Mouse (Mus musculus): ENCODE measurements around the gene Cd276. TPM values are rescaled to one million over a fixed set of nuclear protein-coding genes. Genes with fewer than 3 reads are reported as not detected.

Cd276 gene
- polyA plus RNA-seq, 2 experiments = 0.87 to 1.2 TPM

DNA sequence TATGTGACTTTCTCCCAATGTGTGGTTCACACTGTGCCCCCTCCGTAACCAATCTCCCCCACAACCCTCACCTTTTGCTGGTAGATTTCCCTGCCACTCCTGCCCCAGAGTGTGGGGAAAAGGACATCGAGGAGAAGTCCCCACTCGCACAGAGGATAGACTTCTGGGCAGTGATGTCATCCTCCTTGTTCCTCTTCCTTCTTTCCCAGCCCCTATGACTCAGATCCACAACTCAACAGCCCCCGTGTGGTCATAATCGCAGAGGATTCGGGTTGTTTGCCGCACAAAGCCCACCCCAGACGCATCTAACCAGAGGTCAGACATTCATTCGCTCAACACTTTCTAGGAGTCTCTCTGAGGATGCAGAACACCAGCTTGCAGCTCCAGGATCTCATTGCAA is 3.2 kb downstream of the Cd276 start:
- WGBS (ENCODE audit: insufficient replicate concordance) = 26% methylated on average over 9 of the region's 9 CpGs
- Histone ChIP-seq H3K4me3 (ENCODE audit: insufficient read depth in 1 of 2, low read depth in 2 of 2, low read length in 2 of 2) (no peak overlapping the region), H3K4me1 (replicated peaks; ENCODE audit: control insufficient read depth in 2 of 2, insufficient read depth in 2 of 2, low read length in 1 of 2) (peaks cover 0 to 16% of the 10 kb centered on the region in 2 experiments; a peak in 2 of 4 replicates), H3K36me3 (replicated peaks; ENCODE audit: control insufficient read depth, insufficient read depth, low read depth) (no peaks in the 10 kb centered on the region), H3K9ac (replicated peaks) (no peak overlapping the region), H3K9me3 (ENCODE audit: control insufficient read depth, low read length) (no peaks in the 10 kb centered on the region), H3K27me3 (ENCODE audit: control insufficient read depth, insufficient read depth, low read length) (peaks cover 37% of the 10 kb centered on the region), H3K4me2 (ENCODE audit: low read depth) (no peak overlapping the region), H3K27ac (no peak overlapping the region)
- ATAC-seq (ENCODE audit: insufficient read depth) = no peak
- DNase-seq (ENCODE audit: low read depth in 3 of 3, low spot score in 3 of 3) = no peak
- TF ChIP-seq EP300 (IDR thresholded peaks at IDR 0.05; ENCODE audit: low read depth) (no peak), CTCF (IDR thresholded peaks at IDR 0.05; ENCODE audit: low read depth) (no peak)

- DNase-seq (ENCODE audit: low read depth in 3 of 3, low spot score in 3 of 3) (no peak), ATAC-seq (ENCODE audit: insufficient read depth) (no peak)
- Histone ChIP-seq H3K4me1 (replicated peaks; ENCODE audit: control insufficient read depth in 2 of 2, insufficient read depth in 2 of 2, low read length in 1 of 2) (peaks cover 0 to 10% of the 10 kb centered on the region in 2 experiments; a peak in 2 of 4 replicates), H3K4me3 (ENCODE audit: insufficient read depth in 1 of 2, low read depth in 2 of 2, low read length in 2 of 2) (no peak overlapping the region), H3K9me3 (ENCODE audit: control insufficient read depth, low read length) (no peaks in the 10 kb centered on the region), H3K9ac (replicated peaks) (no peak overlapping the region), H3K27ac (no peak overlapping the region), H3K27me3 (ENCODE audit: control insufficient read depth, insufficient read depth, low read length) (peaks cover 30% of the 10 kb centered on the region), H3K36me3 (replicated peaks; ENCODE audit: control insufficient read depth, insufficient read depth, low read depth) (no peaks in the 10 kb centered on the region), H3K4me2 (ENCODE audit: low read depth) (no peak overlapping the region)
- 74% methylated on average over 6 of the region's 6 CpGs for WGBS (ENCODE audit: insufficient replicate concordance)
- TF ChIP-seq CTCF (IDR thresholded peaks at IDR 0.05; ENCODE audit: low read depth) (no peak), EP300 (IDR thresholded peaks at IDR 0.05; ENCODE audit: low read depth) (no peak)
Measured at GRCm38 (mm10) chr9:58550928-58551327, 4.3 kb downstream of the Cd276 start.

GRCm38 (mm10) chr9:58549694-58550093 is 5.5 kb downstream of the Cd276 start:
- H3K27me3 ChIP-seq (ENCODE audit: control insufficient read depth, insufficient read depth, low read length) = peaks cover 18% of the 10 kb centered on the region
- 65% methylated on average over 3 of the region's 3 CpGs for WGBS (ENCODE audit: insufficient replicate concordance)
- no peak overlapping the region for H3K4me2 ChIP-seq (ENCODE audit: low read depth)
- TF ChIP-seq EP300 (IDR thresholded peaks at IDR 0.05; ENCODE audit: low read depth) (no peak), CTCF (IDR thresholded peaks at IDR 0.05; ENCODE audit: low read depth) (no peak)
- no peaks in the 10 kb centered on the region for H3K9me3 ChIP-seq (ENCODE audit: control insufficient read depth, low read length)
- no peak for DNase-seq (ENCODE audit: low read depth in 3 of 3, low spot score in 3 of 3)
- no peak overlapping the region for H3K4me3 ChIP-seq (ENCODE audit: insufficient read depth in 1 of 2, low read depth in 2 of 2, low read length in 2 of 2)
- no peak overlapping the region for H3K9ac ChIP-seq (replicated peaks)
- H3K27ac ChIP-seq = no peak overlapping the region
- H3K4me1 ChIP-seq (replicated peaks; ENCODE audit: control insufficient read depth in 2 of 2, insufficient read depth in 2 of 2, low read length in 1 of 2) = peaks cover 0 to 4% of the 10 kb centered on the region in 2 experiments; a peak in 2 of 4 replicates
- no peaks in the 10 kb centered on the region for H3K36me3 ChIP-seq (replicated peaks; ENCODE audit: control insufficient read depth, insufficient read depth, low read depth)
- ATAC-seq (ENCODE audit: insufficient read depth) = no peak

DNA sequence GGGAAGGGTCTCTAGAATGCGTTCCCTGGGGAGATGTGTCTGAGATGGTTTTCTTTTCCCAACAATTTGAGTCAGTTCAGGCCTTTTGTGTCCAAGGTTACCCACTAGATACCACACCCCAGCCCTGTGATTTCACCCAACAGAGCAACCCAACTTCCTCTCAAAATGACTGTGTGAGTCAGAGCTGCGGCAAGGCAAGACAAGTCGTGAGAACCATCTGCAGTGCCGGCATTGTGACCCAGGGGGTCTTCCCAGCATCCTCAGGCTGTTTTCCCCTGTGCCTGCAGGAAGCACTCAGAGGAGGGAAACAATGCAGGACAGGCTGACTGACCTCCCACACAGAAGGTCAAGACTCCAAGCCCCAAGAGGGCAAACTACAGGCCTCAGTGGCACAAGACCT is 6.3 kb downstream of the Cd276 start:
- TF ChIP-seq EP300 (IDR thresholded peaks at IDR 0.05; ENCODE audit: low read depth) (no peak), CTCF (IDR thresholded peaks at IDR 0.05; ENCODE audit: low read depth) (no peak)
- ATAC-seq (ENCODE audit: insufficient read depth) = no peak
- Histone ChIP-seq H3K4me3 (ENCODE audit: insufficient read depth in 1 of 2, low read depth in 2 of 2, low read length in 2 of 2) (no peak overlapping the region), H3K9me3 (ENCODE audit: control insufficient read depth, low read length) (no peaks in the 10 kb centered on the region), H3K27me3 (ENCODE audit: control insufficient read depth, insufficient read depth, low read length) (peaks cover 10% of the 10 kb centered on the region), H3K36me3 (replicated peaks; ENCODE audit: control insufficient read depth, insufficient read depth, low read depth) (no peaks in the 10 kb centered on the region), H3K27ac (no peak overlapping the region), H3K4me1 (replicated peaks; ENCODE audit: control insufficient read depth in 2 of 2, insufficient read depth in 2 of 2, low read length in 1 of 2) (no peaks in the 10 kb centered on the region; a peak in 1 of 4 replicates), H3K9ac (replicated peaks) (no peak overlapping the region), H3K4me2 (ENCODE audit: low read depth) (no peak overlapping the region)
- 30% methylated on average over 4 of the region's 4 CpGs for WGBS (ENCODE audit: insufficient replicate concordance)
- DNase-seq (ENCODE audit: low read depth in 3 of 3, low spot score in 3 of 3) = no peak

DNA sequence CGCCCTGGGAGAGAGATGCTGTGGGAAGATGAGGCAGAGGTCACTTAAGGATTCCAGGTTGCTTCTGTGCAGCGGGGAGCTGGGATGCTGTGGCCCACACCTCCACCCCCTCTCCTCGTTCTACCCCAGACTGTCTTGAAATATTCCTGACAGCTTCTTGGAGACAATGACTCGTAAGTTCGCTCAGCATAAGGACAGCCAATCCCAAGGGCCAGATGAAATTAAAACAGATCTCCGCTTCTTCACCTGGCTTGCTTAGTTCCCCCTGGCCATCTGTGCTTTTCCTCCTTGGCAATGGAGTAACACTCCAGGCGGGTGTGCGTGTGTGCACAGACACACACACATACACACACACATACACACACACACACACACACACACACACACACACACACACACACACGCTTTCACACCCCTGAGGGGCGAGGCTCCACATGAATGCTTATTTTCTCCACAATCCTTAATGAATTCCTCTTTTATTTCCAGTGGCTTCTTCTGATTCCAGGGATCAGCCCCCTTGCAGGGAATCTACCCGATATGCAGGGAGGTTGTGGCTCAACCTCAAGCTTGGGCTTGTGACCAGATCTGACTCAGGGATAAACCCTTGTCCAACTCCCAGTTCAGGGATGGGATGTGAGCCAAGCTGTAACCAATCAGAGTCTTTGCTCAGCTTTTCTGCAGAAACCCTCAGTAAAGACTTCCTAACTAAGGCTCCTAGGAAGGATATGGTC is 8.4 kb downstream of the Cd276 start:
- Histone ChIP-seq H3K9ac (replicated peaks) (no peak overlapping the region), H3K9me3 (ENCODE audit: control insufficient read depth, low read length) (no peaks in the 10 kb centered on the region), H3K27ac (no peak overlapping the region), H3K4me3 (ENCODE audit: insufficient read depth in 1 of 2, low read depth in 2 of 2, low read length in 2 of 2) (no peak overlapping the region), H3K36me3 (replicated peaks; ENCODE audit: control insufficient read depth, insufficient read depth, low read depth) (no peaks in the 10 kb centered on the region), H3K27me3 (ENCODE audit: control insufficient read depth, insufficient read depth, low read length) (no peaks in the 10 kb centered on the region; the same call in 1 of the 2 replicates), H3K4me1 (replicated peaks; ENCODE audit: control insufficient read depth in 2 of 2, insufficient read depth in 2 of 2, low read length in 1 of 2) (no peaks in the 10 kb centered on the region; a peak in 2 of 4 replicates), H3K4me2 (ENCODE audit: low read depth) (no peak overlapping the region)
- WGBS (ENCODE audit: insufficient replicate concordance) = 51% methylated on average over 11 of the region's 11 CpGs
- no peak for DNase-seq (ENCODE audit: low read depth in 3 of 3, low spot score in 3 of 3)
- TF ChIP-seq EP300 (IDR thresholded peaks at IDR 0.05; ENCODE audit: low read depth) (no peak), CTCF (IDR thresholded peaks at IDR 0.05; ENCODE audit: low read depth) (no peak)
- ATAC-seq (ENCODE audit: insufficient read depth) = no peak
